Mouse (Mus musculus) midbrain, embryonic 13.5 days (tissue): ENCODE results near the gene Ankrd61. TPM values are rescaled to one million over a fixed set of nuclear protein-coding genes. Genes with fewer than 3 reads are reported as not detected.

Experiments used
- ATAC-seq: fragments of 200-750 bp; cut with Nextera tagmentation; 2 replicates; pipeline ENCODE4 v1.8.0; 2017; ENCODE audit warnings: mild to moderate bottlenecking, moderate TSS enrichment, moderate library complexity
- H3K27ac ChIP-seq: fragments of 300-500 bp; sonication (generic); 2 replicates; pipeline ENCODE4 v1.5.1; 2015; ENCODE audit warnings: inconsistent platforms, mild to moderate bottlenecking, moderate library complexity
- H3K27me3 ChIP-seq: fragments of 300-500 bp; sonication (generic); 2 replicates; pipeline ENCODE4 v1.6.1; 2015; ENCODE audit warnings: mild to moderate bottlenecking, inconsistent platforms
- H3K36me3 ChIP-seq: fragments of 300-500 bp; sonication (generic); 2 replicates; pipeline ENCODE4 v1.6.1; 2015; ENCODE audit warnings: mild to moderate bottlenecking, inconsistent platforms
- H3K4me1 ChIP-seq: fragments of 300-500 bp; sonication (generic); replicated peaks from 2 replicates; pipeline ENCODE4 v1.6.1; 2015; ENCODE audit warnings: inconsistent platforms
- H3K4me2 ChIP-seq: fragments of 300-500 bp; sonication (generic); replicated peaks from 2 replicates; pipeline ENCODE4 v1.6.1; 2015; ENCODE audit warnings: moderate library complexity, mild to moderate bottlenecking, inconsistent platforms
- H3K4me3 ChIP-seq: fragments of 300-500 bp; sonication (generic); replicated peaks from 2 replicates; pipeline ENCODE4 v1.5.1; 2015; ENCODE audit warnings: mild to moderate bottlenecking, inconsistent platforms
- H3K9ac ChIP-seq: fragments of 300-500 bp; sonication (generic); replicated peaks from 2 replicates; pipeline ENCODE4 v1.6.1; 2015; ENCODE audit warnings: mild to moderate bottlenecking, inconsistent platforms
- H3K9me3 ChIP-seq: fragments of 300-500 bp; sonication (generic); 2 replicates; pipeline ENCODE4 v1.6.1; 2016; ENCODE audit warnings: mild to moderate bottlenecking, inconsistent platforms
- WGBS: fragments of 180-500 bp; shearing (Covaris S2); methylation state at CpG from one replicate; pipeline ENCODE4 v1.1.7; 2015; 5-methylcytosine and 5-hydroxymethylcytosine counted together
- polyA plus RNA-seq: library from polyadenylated mRNA; unstranded; fragments of >200 nt; fragmentation: Nextera tagmentation; extraction: Ambion mirVana; gene quantifications from 2 replicates; pipeline ENCODE4 v1.2.1, GENCODE M21; 2015

The Ankrd61 gene
- polyA plus RNA-seq, 1 experiment from 2014 or later: 0.43 TPM

DNA sequence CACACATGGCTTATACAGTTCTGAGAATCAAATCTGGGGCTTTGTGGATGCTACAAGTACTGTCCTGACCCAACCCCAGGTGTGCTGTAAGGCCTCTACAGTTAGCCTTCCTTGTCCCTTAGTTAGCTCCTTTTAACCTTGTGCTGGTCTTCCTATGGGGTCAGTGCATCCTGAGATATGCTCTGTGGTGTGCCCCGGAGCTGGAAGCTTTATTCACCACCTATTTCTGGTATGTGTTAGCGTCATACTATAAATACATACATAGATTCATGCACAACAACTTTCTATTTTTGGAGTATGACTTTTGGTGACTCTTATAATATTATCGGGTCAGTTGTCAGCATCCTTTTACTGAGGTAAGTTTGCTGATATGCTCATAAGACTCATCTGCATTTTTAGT is 12.2 kb downstream of the Ankrd61 start:
- Histone ChIP-seq H3K4me3 (no peak overlapping the region), H3K9ac (no peak overlapping the region), H3K27me3 (no peaks in the 10 kb centered on the region), H3K36me3 (peaks cover 98% of the 10 kb centered on the region), H3K4me1 (no peaks in the 10 kb centered on the region), H3K27ac (no peak overlapping the region), H3K9me3 (0 out of 2 replicates have a peak, but pooled peaks cover 4% of the 10 kb centered on the region), H3K4me2 (no peak overlapping the region)
- ATAC-seq: no peak
- WGBS: 98% methylated on average over 3 of the region's 3 CpGs

DNA sequence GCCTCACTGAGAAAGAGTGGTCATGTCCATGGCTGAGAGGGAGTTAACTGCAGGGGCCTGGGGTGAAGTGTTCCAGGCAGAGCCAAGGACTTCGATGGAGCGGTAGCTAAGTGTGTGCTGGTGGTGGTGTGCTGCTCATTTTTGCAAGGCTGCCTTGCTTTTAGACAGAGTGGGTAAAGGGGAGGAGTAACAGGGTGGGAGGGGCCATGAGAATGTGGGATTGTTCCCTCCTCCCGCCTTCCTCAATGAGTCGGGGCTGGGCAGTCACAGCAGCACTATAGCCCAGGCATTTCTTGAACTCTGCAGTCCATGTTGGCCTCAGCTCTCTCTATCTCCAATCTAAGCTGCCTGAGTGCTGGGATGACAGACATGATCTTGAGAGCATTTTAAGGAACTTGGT is 22.9 kb downstream of the Ankrd61 start:
- Histone ChIP-seq H3K27me3 (no peaks in the 10 kb centered on the region), H3K36me3 (peaks cover 75% of the 10 kb centered on the region), H3K9me3 (no peaks in the 10 kb centered on the region), H3K4me2 (no peak overlapping the region), H3K9ac (no peak overlapping the region), H3K4me1 (no peaks in the 10 kb centered on the region), H3K4me3 (no peak overlapping the region), H3K27ac (no peak overlapping the region)
- no peak for ATAC-seq
- WGBS: 63% methylated on average over 4 of the region's 4 CpGs

DNA sequence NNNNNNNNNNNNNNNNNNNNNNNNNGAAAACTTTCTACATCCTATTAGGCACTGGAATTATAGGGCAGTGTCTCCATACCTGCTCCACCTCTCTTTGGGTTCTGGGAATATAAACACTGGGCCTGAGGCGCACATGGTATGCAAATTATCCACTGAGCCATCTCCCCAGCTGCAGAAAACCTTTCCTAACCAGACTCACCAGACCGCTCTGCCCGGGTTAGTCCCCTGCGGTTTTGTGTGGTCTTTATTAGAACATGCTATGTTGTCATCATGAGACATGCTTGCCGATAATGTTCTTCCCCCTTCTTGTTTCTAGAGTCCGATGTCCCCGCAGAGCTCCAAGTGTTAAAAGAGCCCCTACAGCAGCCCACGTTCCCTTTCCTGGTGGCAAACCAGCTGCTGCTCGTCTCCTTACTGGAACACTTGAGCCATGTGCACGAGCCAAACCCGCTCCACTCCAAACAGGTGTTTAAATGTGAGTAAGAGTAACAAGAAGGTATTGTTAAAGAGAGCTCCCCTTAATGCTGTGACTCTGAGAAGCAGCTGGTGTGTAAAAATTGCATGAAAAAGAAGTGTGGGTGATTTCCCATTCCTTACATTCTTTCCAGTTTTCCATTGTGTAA is 25.8 kb downstream of the Ankrd61 start:
- Histone ChIP-seq H3K27ac (no peak overlapping the region), H3K9ac (no peak overlapping the region), H3K9me3 (no peaks in the 10 kb centered on the region), H3K27me3 (no peaks in the 10 kb centered on the region), H3K4me3 (no peak overlapping the region), H3K4me1 (no peaks in the 10 kb centered on the region), H3K4me2 (no peak overlapping the region), H3K36me3 (peaks cover 49% of the 10 kb centered on the region)
- no peak for ATAC-seq
- 90% methylated on average over 11 of the region's 11 CpGs for WGBS

Other genes starting within 250 kb of the Ankrd61 start
- 31.5 and 32.6 TPM in 2 replicates for gene Usp42, start 165.4 kb downstream of the Ankrd61 start, polyA plus RNA-seq
- 44.9 and 46.3 TPM in 2 replicates for gene Eif2ak1, start 79.9 kb downstream of the Ankrd61 start, polyA plus RNA-seq
- 82.0 and 82.6 TPM in 2 replicates for gene Aimp2, start 12.2 kb upstream of the Ankrd61 start, polyA plus RNA-seq
- gene Pms2, start 12.3 kb upstream of the Ankrd61 start, polyA plus RNA-seq: 26.1 and 28.2 TPM in 2 replicates
- 1.4 and 2.3 TPM in 2 replicates for gene Gm42421, start 30.5 kb upstream of the Ankrd61 start, polyA plus RNA-seq
- 2.2 and 2.4 TPM in 2 replicates for gene Rsph10b, start 35.4 kb upstream of the Ankrd61 start, polyA plus RNA-seq
- gene Ccz1, start 117.2 kb upstream of the Ankrd61 start, polyA plus RNA-seq: 94.6 and 95.6 TPM in 2 replicates
- gene Ocm, start 129.0 kb upstream of the Ankrd61 start, polyA plus RNA-seq: not detected in 2 replicates
- 7.1 and 7.7 TPM in 2 replicates for gene Lmtk2, start 202.8 kb upstream of the Ankrd61 start, polyA plus RNA-seq